Mouse (Mus musculus): ENCODE results near the gene Nos2. TPM values are rescaled to one million over a fixed set of nuclear protein-coding genes. Genes with fewer than 3 reads are reported as not detected.

The Nos2 gene
- polyA plus RNA-seq, 1 experiment from 2014 or later, result 0.26 TPM

GRCm38 (mm10) chr11:78956260-78956659, 35.7 kb downstream of the Nos2 start:
- TF ChIP-seq CTCF (IDR thresholded peaks at IDR 0.05), result peak; percentile 96
- ChIA-PET CTCF (interaction anchor here (0.9 to 2.0 kb wide), 15 partner anchors 9 to 258 kb away, joined by 3 to 18 read pairs (median 5); partner anchors contain the start of gene Lyrm9), POLR2A (no interaction called here)
- DNase-seq (ENCODE audit: low read depth, low spot score), result no peak
- no peak for ATAC-seq
- H3K27me3 ChIP-seq, result no peaks in the 10 kb centered on the region
- in situ Hi-C loops (cut with MboI; ENCODE audit: low pct_unique_long_range_greater_than_20kb), result loop anchor here (5.0 to 10.0 kb wide), 2 partner anchors 99 to 391 kb away; no protein-coding TSS in a partner anchor

- POLR2A ChIA-PET, result interaction anchor here (0.7 kb wide), 1 partner anchor 30 kb away, joined by 3 read pairs; no protein-coding TSS in a partner anchor
- TF ChIP-seq CTCF (IDR thresholded peaks at IDR 0.05), result no peak
- in situ Hi-C loops (cut with MboI; ENCODE audit: low pct_unique_long_range_greater_than_20kb), result loop anchor here (5.0 to 10.0 kb wide), 2 partner anchors 102 to 395 kb away; no protein-coding TSS in a partner anchor
These were observed 38.8 kb downstream of the Nos2 start for GRCm38 (mm10) chr11:78959367-78959766.

DNA sequence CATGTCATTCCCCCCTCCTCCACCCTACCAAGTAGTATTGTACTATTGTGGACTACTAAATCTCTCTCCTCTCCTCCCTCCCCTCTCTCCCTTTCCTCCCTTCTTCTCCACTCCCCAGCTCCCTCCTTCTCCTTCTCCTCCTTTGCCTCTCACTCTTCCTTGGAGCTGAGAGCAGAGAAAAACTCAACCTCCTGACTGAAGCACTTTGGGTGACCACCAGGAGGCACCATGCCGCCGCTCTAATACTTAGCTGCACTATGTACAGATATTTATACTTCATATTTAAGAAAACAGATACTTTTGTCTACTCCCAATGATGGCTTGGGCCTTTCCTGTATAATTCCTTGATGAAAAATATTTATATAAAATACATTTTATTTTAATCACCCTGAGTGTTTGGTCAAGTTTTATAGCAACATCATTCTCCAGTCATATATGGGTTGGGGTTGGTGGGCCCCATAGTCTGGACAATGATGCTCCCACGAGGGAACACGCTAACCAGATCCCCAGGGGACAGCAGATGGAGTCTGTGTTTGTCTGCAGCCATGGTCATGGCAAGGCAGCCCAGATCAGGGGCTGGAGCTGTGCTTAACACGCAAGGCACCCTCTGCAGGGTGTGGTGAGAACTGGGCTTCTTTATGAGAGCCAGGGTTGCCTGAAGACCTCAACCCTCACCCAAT, 39.4 kb downstream of the Nos2 start:
- ATAC-seq, result no peak
- CTCF ChIA-PET, result interaction anchor here (0.8 to 1.4 kb wide), 4 partner anchors 11 to 264 kb away, joined by 3 to 5 read pairs (median 3); no protein-coding TSS in a partner anchor
- no peaks in the 10 kb centered on the region for H3K27me3 ChIP-seq
- in situ Hi-C loops (cut with MboI; ENCODE audit: low pct_unique_long_range_greater_than_20kb), result loop anchor here (5.0 to 10.0 kb wide), 3 partner anchors 103 to 395 kb away; no protein-coding TSS in a partner anchor
- no peak for DNase-seq (ENCODE audit: low read depth, low spot score)
- peak; percentile 80 for TF ChIP-seq CTCF (IDR thresholded peaks at IDR 0.05)
- POLR2A ChIA-PET, result no interaction called here

More at GRCm38 (mm10) chr11:78959367-78959766, 38.8 kb downstream of the Nos2 start:
- no peak for ATAC-seq
- no peak for DNase-seq (ENCODE audit: low read depth, low spot score)
- no peaks in the 10 kb centered on the region for H3K27me3 ChIP-seq
- CTCF ChIA-PET, result interaction anchor here (0.8 to 1.4 kb wide), 3 partner anchors 12 to 265 kb away, joined by 3 read pairs; no protein-coding TSS in a partner anchor

DNA sequence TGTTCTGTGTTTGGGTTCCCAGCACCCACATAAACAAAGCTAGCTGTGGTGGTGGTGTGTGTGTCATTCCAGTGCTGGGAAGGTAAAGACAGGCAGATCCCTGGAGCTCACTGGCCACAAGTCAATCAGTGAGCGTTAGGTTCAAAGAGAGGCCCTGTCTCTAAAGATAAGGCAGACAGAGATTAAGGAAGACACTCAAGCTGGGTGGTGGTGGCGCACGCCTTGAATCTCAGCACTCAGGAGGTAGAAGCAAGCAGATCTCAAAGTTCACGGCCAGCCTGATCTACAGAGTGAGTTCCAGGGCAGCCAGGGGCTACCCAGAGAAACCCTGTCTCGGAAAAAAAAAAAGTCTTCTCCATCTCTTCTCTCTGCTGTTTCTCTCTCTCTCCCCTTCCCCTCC, 40.6 kb downstream of the Nos2 start:
- in situ Hi-C loops (cut with MboI; ENCODE audit: low pct_unique_long_range_greater_than_20kb), result loop anchor here (5.0 kb wide), 1 partner anchor 331 kb away; no protein-coding TSS in a partner anchor
- ATAC-seq, result no peak
- ChIA-PET POLR2A (no interaction called here), CTCF (interaction anchor here (0.7 to 1.3 kb wide), 2 partner anchors 14 to 69 kb away, joined by 3 to 5 read pairs; no protein-coding TSS in a partner anchor)
- no peaks in the 10 kb centered on the region for H3K27me3 ChIP-seq
- DNase-seq (ENCODE audit: low read depth, low spot score), result no peak
- TF ChIP-seq CTCF (IDR thresholded peaks at IDR 0.05), result no peak

DNA sequence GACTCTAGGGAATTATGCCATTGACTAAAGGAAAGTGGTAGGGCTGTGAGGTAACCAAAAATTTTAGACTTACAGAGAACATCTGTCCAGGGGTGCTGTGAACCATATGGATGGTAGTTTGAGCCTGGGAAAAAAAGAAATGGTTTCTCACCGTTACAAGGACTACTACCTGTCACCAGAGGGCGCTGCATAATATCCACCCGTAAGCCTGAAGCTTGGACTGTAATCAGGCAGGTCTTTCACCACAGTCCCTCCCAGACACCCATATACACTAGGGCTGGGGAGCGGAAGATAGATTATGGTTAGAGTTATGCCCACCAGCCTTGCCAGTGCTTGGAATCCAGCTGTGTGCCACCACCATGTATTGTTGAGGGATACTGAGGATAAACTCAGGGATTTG, 46.8 kb downstream of the Nos2 start:
- POLR2A ChIA-PET, result interaction anchor here (0.5 kb wide), 1 partner anchor 566 kb away, joined by 3 read pairs; no protein-coding TSS in a partner anchor
- CTCF ChIA-PET, result interaction anchor here (1.1 to 2.4 kb wide), 4 partner anchors 10 to 248 kb away, joined by 3 to 8 read pairs (median 4); no protein-coding TSS in a partner anchor
- H3K27me3 ChIP-seq, result no peaks in the 10 kb centered on the region
- peak; percentile 74 for TF ChIP-seq CTCF (IDR thresholded peaks at IDR 0.05)
- ATAC-seq, result no peak
- DNase-seq (ENCODE audit: low read depth, low spot score), result no peak
- in situ Hi-C loops (cut with MboI; ENCODE audit: low pct_unique_long_range_greater_than_20kb), result no loop called here

DNA sequence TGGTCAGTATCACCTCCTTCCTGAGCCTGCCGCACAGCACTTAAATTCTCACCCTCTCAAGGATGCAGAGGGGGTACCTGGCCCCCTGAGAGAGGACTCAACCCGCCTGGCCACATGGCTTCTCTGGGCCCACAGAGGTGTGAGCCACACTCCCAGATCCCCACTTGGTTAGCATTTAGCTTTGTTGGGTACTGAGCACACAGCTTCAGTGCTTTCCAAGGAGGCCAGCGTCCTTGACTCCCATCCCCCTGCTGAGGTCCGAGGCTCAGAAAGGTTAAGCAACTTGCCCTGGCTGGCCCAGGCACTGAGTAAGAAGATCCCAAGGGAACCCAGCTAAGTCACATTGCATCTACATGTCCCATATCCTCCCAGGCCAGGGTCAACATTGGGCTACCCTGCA, 47.5 kb downstream of the Nos2 start:
- in situ Hi-C loops (cut with MboI; ENCODE audit: low pct_unique_long_range_greater_than_20kb), result no loop called here
- TF ChIP-seq CTCF (IDR thresholded peaks at IDR 0.05), result no peak
- no peak for ATAC-seq
- CTCF ChIA-PET, result interaction anchor here (1.2 to 2.4 kb wide), 2 partner anchors 20 to 248 kb away, joined by 3 to 8 read pairs; no protein-coding TSS in a partner anchor
- no peaks in the 10 kb centered on the region for H3K27me3 ChIP-seq
- POLR2A ChIA-PET, result interaction anchor here (0.5 kb wide), 1 partner anchor 565 kb away, joined by 3 read pairs; no protein-coding TSS in a partner anchor
- no peak for DNase-seq (ENCODE audit: low read depth, low spot score)

GRCm38 (mm10) chr11:78971096-78971495, 50.5 kb downstream of the Nos2 start:
- in situ Hi-C loops (cut with MboI; ENCODE audit: low pct_unique_long_range_greater_than_20kb), result no loop called here
- ATAC-seq (no peak), DNase-seq (ENCODE audit: low read depth, low spot score) (no peak)
- no peaks in the 10 kb centered on the region for H3K27me3 ChIP-seq
- no peak for TF ChIP-seq CTCF (IDR thresholded peaks at IDR 0.05)
- POLR2A ChIA-PET, result no interaction called here
- CTCF ChIA-PET, result interaction anchor here (1.1 to 1.5 kb wide), 2 partner anchors 11 to 15 kb away, joined by 3 to 4 read pairs; no protein-coding TSS in a partner anchor

DNA sequence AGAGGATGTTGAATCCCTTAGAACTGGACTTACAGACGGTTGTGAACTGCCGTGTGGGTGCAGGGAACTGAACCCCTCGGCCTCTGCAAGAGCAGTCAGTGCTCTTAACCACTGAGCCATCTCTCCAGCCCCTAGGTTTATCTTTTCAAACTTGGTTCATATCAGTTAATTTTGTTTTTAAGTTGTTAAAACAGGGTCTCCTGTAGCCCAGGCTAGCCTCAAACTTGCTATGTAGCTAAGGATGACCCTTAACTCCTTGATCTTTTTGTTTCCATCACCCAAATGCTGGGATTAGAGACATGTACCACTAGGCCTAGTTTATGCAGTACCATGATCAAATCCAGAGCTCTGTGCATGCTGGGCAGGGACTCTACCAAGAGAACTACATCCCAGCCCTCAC, 51.2 kb downstream of the Nos2 start:
- in situ Hi-C loops (cut with MboI; ENCODE audit: low pct_unique_long_range_greater_than_20kb), result no loop called here
- no peaks in the 10 kb centered on the region for H3K27me3 ChIP-seq
- TF ChIP-seq CTCF (IDR thresholded peaks at IDR 0.05), result no peak
- ChIA-PET POLR2A (no interaction called here), CTCF (interaction anchor here (1.1 kb wide), 1 partner anchor 12 kb away, joined by 3 read pairs; no protein-coding TSS in a partner anchor)
- no peak for DNase-seq (ENCODE audit: low read depth, low spot score)
- ATAC-seq, result no peak

- no peaks in the 10 kb centered on the region for H3K27me3 ChIP-seq
- in situ Hi-C loops (cut with MboI; ENCODE audit: low pct_unique_long_range_greater_than_20kb), result no loop called here
- POLR2A ChIA-PET, result no interaction called here
- ATAC-seq (no peak), DNase-seq (ENCODE audit: low read depth, low spot score) (no peak)
- no peak for TF ChIP-seq CTCF (IDR thresholded peaks at IDR 0.05)
- CTCF ChIA-PET, result no interaction called here
These were observed 51.7 kb downstream of the Nos2 start for GRCm38 (mm10) chr11:78972328-78972727.

- ChIA-PET CTCF (no interaction called here), POLR2A (no interaction called here)
- no peaks in the 10 kb centered on the region for H3K27me3 ChIP-seq
- ATAC-seq (no peak), DNase-seq (ENCODE audit: low read depth, low spot score) (no peak)
- TF ChIP-seq CTCF (IDR thresholded peaks at IDR 0.05), result no peak
- in situ Hi-C loops (cut with MboI; ENCODE audit: low pct_unique_long_range_greater_than_20kb), result no loop called here
These were observed 52.3 kb downstream of the Nos2 start for GRCm38 (mm10) chr11:78972811-78973351.
